Mouse (Mus musculus) kidney, adult 9 months (tissue): ENCODE results near the gene Banp.

Source experiments
- DNase-seq: peaks from one replicate; pipeline ENCODE4 v3.0.0; 2022

Banp gene

GRCm38 (mm10) chr8:121990506-121991255 is 41.1 kb downstream of the Banp start:
- no peak for DNase-seq

DNA sequence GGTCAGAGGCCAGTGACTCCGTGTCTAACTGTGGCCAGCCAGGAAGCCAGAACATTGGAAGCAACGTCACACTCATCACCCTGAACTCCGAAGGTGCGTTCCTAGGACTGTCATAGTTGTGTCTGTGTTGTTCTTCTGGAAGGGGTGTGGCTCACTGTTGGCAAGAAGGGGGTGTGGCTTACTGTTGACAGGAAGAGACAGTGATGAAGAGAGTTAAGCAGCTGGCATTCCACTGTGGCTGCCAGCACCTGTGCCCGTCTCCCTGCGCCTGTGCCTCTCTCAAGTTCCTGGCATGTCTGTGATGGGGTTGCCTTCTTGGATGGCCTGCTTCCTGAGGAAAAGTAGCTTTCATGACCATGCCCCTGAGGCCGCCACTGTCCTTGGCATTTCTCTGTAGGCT is 42.1 kb downstream of the Banp start:
- DNase-seq: no peak

- DNase-seq: no peak
Observed at GRCm38 (mm10) chr8:121992911-121993310, 43.4 kb downstream of the Banp start.

- DNase-seq: no peak
Observed at GRCm38 (mm10) chr8:121995112-121995511, 45.6 kb downstream of the Banp start.

DNA sequence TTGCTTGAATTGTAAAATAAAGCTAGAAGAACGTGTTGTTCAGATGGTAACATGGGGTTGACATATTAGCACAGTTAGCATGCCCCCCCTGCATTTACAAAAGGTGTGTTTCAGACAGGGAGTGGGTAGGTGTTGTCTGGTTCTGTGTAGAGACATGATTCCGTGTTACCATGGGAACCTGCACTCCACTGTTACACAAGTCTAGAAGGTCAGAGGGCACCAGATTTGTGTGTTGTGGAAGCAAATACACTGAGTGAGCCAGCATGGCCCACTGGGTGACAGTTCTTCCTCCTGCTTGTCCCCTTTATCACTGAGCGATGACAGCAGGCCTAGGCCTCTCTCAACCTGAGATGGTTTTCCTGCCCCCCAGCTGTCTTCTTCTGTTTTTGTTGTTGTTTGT is 46.3 kb downstream of the Banp start:
- no peak for DNase-seq

- no peak for DNase-seq
Observed at GRCm38 (mm10) chr8:121998631-121999030, 49.1 kb downstream of the Banp start.

GRCm38 (mm10) chr8:121999211-121999610 is 49.7 kb downstream of the Banp start:
- no peak for DNase-seq

GRCm38 (mm10) chr8:122001339-122002115 is 52.0 kb downstream of the Banp start:
- no peak for DNase-seq

- DNase-seq: no peak
Observed at GRCm38 (mm10) chr8:122003646-122004045, 54.1 kb downstream of the Banp start.

DNA sequence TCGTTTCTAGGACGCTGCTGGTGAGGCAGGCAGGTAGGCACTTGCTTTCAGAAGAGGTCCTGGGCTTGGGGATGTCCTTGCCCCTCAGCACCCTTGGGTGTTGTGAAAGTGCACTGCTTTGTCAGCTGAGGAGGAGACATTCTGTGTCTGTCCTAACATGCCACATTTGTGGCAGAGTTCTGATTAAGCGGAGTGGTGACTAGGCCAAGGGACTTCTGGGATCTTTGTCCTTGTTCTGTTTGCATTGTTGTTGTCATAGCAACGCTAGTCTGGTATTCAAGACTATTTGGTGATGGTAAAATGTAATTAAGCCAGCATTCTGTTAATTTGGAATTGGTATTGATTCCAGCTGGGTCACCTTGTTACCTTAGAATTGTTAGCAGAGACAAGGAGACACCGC is 54.6 kb downstream of the Banp start:
- DNase-seq: no peak

DNA sequence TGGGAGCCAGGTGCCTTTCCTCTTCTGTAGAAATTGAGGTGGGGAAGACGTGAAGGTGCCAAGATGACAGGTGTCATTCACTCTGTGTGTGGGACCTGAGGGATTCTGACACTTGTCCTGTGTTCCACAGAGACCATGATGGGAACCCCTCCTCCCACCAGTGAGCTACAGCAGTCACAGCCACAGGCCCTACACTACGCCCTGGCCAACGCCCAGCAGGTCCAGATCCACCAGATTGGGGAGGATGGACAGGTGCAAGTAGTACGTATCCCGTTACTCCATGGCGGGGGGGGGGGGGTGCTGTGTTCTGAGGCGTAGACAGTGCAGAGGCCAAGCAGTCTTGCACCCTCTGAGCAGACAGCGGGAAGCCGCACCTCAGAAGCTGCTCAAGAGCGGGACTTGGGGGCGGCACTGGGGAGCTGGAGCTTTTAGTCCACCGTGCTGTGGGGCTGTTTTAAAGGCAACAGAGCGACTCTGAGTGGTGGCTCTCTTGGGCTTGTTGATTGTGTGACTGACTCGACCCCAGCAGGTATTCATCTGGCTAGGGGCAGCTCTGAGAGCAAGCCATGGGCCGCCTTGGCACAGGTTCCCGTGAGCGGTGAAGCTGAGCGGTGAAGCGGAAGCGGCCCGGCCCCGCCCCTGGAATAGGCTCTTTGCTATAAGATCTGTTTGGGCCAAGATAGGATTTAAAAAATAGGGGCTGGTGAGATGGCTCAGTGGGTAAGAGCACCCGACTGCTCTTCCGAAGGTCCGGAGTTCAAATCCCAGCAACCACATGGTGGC is 56.1 kb downstream of the Banp start:
- DNase-seq: no peak

DNA sequence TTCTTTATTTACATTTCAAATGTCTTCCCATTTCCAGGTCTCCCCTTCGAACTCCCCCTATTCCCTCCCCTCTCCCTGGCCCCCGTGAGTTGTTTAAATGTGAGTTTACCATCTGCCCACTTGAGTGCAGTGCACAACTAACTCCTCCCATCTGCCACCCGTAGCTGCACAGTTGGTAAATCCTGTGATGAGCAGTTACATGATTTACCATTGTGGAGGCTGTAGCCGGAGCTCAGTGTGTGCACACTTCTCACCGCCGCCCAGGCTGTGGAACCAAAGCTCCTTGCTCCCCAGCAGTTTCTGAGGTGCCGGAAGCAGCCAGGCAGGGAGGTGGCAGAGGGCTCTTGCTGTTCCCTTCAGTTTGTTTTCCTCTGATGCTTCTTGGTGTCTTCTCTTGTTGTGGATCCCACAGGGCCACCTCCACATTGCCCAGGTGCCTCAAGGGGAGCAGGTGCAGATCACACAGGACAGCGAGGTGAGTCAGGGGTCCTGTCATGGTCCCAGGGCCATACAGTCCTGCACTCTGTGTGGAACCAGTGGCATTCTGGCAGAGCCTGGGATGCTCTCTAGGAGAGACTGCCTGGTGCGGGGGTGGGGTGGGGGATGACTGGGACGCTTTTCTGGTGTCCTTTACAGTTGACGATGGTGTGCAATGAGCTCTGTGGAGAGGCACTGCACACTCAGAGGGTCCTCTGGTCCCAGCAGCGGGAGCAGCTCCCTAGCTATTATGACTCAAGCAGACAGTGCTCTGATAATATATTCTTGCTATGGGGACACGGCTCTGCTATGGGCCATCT is 57.3 kb downstream of the Banp start:
- DNase-seq: no peak

- no peak for DNase-seq
Observed at GRCm38 (mm10) chr8:122008395-122008794, 58.8 kb downstream of the Banp start.

DNA sequence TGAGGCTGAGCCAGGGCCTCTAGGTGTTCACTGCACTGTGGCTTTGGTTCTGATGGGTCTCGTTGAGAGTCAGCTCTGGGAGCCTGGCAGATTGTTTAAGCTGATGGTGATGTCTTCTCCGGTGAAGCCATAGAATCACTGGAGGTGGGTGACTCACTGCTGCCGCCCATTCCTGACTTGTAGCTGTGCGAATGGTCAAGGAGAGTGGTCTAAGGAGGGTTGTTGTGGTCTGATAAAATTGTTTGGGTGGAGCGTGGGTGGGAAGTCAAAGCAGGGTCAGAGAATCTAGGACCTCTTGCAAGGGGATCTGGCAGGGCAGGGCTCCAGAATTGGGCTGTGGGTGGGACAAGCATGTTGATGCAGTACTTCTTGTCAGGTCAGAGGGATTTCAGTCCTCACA is 61.1 kb downstream of the Banp start:
- no peak for DNase-seq

DNA sequence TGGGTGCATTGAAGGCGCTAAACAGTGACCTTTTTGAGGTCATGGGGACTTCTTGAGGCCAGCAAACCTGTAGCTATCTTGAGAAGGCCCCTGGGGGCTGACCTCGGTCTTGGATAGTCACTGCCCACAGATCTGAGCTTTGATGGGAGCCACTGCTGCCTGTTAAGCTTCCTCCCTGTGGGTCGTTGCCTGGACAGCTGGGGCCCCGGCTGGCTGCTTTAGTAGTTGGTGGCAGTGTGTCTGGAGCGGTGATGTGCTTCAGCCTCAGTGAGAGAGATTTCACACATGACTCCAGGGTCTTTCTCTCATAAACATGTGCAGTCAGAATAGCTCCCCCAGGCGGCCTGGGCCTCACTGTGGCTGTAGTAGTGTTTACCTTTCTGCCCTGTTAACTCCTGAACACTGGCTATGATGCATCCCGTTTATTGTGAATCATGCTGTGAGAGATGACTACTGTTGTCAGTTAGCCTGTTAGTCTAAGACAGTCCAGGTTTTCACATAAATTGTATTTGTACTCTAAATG is 61.6 kb downstream of the Banp start:
- no peak for DNase-seq

DNA sequence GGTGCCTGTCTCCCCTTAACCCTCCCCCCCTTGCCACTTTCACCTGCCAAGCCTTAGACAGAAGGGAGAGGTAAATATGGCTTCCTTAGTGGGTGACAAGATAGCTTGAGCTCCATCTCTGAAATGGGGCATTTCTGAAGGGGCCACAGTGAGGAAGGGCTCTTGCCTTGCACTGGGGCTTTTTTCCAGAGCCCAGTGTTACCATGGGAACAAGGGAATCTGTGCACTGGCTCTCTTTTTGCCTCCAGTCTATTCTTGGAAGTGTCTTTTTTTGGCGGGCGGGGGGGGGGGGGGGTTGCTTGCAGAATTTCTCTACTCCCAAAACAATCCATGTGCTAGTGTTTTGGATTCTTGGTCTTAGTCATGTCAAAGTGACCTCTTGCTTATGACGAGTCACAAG is 65.1 kb downstream of the Banp start:
- DNase-seq: no peak

- DNase-seq: no peak
Observed at GRCm38 (mm10) chr8:122018046-122018831, 68.7 kb downstream of the Banp start.

DNA sequence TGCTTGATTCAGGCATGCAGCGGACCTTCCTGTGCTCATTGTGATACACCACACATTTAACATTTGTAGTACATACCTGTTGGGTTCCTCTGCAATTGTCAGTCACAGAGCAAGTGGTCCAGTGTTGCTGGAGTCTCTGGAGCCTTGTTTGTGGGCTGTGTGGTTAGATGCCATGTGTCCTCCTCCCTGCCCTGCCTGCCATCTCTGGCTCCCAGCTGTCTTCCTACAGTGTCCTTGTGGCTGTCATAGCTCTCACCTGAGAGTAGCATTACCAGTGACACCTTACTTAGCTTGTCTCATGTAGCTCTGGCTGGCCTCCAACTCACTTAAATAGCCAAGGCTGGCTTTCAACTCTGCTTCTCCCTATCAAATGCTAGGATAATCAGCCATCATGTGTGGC is 69.6 kb downstream of the Banp start:
- DNase-seq: no peak

DNA sequence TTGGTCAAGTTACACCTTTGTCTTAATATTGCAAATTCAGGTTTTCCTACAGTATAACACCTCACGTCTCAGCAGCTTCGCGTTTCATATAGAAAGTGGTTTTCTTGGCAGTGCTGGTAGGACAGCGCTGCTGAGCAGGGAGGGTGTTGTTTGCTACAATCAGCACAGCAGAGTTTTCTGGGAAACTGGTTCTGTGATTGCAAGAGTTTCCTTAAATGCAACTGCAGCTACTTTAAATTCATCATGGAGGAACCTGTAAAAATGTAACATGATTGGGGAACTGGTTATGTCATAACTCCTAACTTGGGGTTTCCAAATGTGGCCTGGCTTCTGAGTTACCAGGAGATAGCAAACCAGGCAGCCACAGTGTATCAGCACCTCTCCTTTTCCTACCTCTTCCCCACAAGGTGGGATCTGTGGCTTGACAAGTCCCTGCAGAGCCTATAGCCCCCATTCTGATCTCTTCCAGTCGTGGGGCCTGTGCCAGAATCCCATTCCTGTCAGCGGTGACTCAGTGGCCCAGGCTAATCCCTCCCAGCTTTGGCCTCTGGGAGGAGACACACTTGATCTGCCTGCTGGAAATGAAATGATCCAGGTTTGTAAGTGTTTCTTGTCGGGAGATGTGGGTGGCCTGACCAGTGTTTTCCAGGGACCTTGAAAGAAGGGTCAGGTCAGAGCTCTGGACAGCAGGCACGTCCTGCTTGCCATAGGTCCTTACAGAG is 70.7 kb downstream of the Banp start:
- DNase-seq: no peak

DNA sequence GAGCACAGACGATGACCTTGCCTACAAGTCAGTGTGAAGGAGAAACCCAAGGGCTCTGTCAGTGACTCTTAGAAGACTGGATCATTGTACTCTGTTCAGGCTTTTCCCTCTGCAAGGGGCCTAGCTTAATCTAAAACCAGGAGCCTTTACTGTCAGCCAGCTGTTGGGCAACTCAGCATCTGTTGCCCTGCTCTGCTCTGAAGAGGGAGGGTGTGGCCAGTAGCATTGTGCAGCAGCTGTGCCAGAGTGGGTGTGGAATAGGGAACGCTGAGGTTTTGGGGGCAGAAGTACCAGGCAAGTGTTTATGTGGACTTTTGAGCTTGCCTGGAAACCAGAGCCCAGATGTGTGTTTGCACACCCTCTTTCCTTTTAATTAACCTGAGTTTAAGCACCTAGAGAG is 72.2 kb downstream of the Banp start:
- DNase-seq: peak; percentile 81

- DNase-seq: no peak
Observed at GRCm38 (mm10) chr8:122022274-122022673, 72.7 kb downstream of the Banp start.
